Mouse (Mus musculus) forebrain, embryonic 11.5 days (tissue): ENCODE data around the gene Atf1. TPM values are rescaled to one million over a fixed set of nuclear protein-coding genes. Genes with fewer than 3 reads are reported as not detected.
A peak's percentile ranks its signal among the peaks of the same experiment; 100 is the strongest.

ENCODE experiments used
- ATAC-seq: fragments of 200-750 bp; cut with Nextera tagmentation; replicated peaks from 2 replicates; pipeline ENCODE4 v1.8.0; 2017; ENCODE audit warnings: moderate TSS enrichment; ENCODE audit not compliant: low FRiP score
- DNase-seq: peaks from one replicate; pipeline ENCODE4 v3.0.0-alpha.2; 2017; ENCODE audit warnings: low spot score
- H3K27ac ChIP-seq: fragments of 300-500 bp; sonication (generic); 2 replicates; pipeline ENCODE4 v1.5.1; 2014; ENCODE audit warnings: low read depth, low read length
- H3K27me3 ChIP-seq: fragments of 300-500 bp; sonication (generic); 2 replicates; pipeline ENCODE4 v1.6.1; 2014; ENCODE audit warnings: mild to moderate bottlenecking, low read length, mixed read lengths; ENCODE audit not compliant: control insufficient read depth, insufficient read depth
- H3K36me3 ChIP-seq: fragments of 300-500 bp; sonication (generic); 2 replicates; pipeline ENCODE4 v1.6.1; 2014; ENCODE audit warnings: mild to moderate bottlenecking, low read length, moderate library complexity, mixed read lengths; ENCODE audit not compliant: control insufficient read depth, insufficient read depth
- H3K4me1 ChIP-seq: fragments of 300-500 bp; sonication (generic); replicated peaks from 2 replicates; pipeline ENCODE4 v1.6.1; 2014; ENCODE audit warnings: low read length, mixed read lengths; ENCODE audit not compliant: control insufficient read depth, insufficient read depth
- H3K4me2 ChIP-seq: fragments of 300-500 bp; sonication (generic); 2 replicates; pipeline ENCODE4 v1.6.1; 2014; ENCODE audit warnings: low read depth, mild to moderate bottlenecking, low read length, moderate library complexity, mixed read lengths; ENCODE audit not compliant: severe bottlenecking
- H3K4me3 ChIP-seq: fragments of 300-500 bp; sonication (generic); 2 replicates; pipeline ENCODE4 v1.5.1; 2014; ENCODE audit warnings: low read depth, low read length
- H3K9ac ChIP-seq: fragments of 300-500 bp; sonication (generic); 2 replicates; pipeline ENCODE4 v1.6.1; 2014; ENCODE audit warnings: low read length
- H3K9me3 ChIP-seq: fragments of 300-500 bp; sonication (generic); 2 replicates; pipeline ENCODE4 v1.6.1; 2016; ENCODE audit warnings: low read length, mixed read lengths; ENCODE audit not compliant: control insufficient read depth
- WGBS: fragments of 180-500 bp; shearing (Covaris S2); extraction: QIAGEN DNeasy Blood & Tissue Kit; methylation state at CpG from one replicate; pipeline ENCODE4 v1.1.7; 2014; 5-methylcytosine and 5-hydroxymethylcytosine counted together
- polyA plus RNA-seq: library from polyadenylated mRNA; unstranded; fragments of >200 nt; fragmentation: Nextera tagmentation; extraction: Ambion mirVana; gene quantifications from 2 replicates; pipeline ENCODE4 v1.2.1, GENCODE M21; 2014

The Atf1 gene
- 43.3 and 45.5 TPM in 2 replicates for polyA plus RNA-seq

DNA sequence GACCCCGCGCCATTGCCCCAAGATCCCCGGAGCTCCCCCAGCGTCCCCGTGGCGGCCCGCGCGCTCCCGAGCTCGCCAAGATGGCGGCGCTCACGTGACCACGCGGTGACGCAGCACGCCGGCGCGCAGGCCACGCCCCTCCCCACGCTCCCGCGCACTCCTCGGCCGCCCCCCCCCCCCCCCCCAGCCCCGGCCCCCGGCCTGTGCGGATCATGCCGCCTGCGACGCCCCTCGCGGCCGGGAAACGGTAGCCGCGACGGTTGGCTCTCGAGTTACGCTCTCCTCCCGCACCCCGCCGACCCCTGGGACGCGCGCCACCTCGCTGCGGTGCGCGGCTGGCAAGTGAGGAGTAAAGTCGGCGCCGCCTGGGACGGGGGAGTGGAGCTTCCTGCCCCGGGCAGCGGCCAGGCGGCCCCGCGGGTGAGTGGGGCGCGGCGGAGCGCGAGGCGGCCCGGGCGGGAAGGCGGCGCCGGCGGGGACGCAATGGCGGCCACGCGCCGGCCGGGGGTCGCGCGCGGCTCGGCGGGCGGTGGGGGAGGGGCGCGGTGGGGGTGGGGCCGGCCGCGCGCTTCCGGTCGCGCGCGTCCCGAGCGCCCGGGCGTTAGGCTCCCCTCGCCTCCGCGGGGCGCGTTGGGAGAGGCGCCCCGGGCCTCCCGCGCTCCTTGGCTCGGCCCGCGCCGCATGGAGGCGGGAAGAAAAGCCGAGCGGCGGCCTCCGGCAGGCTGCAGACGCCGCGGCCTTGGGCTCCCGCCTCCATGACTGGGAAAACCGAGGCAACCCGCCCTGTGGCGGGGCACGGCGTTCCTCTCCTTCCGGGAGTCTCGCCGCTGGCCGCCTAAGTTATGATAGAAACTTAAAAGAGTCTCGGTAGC, at the start of gene Atf1:
Atf1 (plus strand) TSS at position 157 of the 872 bp plus-strand sequence.
- H3K4me1 ChIP-seq: peaks cover 8% of the 10 kb centered on the region; the same call in 1 of the 2 replicates
- H3K9me3 ChIP-seq: peaks cover 1% of the 10 kb centered on the region; the same call in 1 of the 2 replicates
- H3K36me3 ChIP-seq: no peaks in the 10 kb centered on the region
- H3K4me2 ChIP-seq: peak within 1 kb of the TSS; percentile 67
- peak within 1 kb of the TSS; percentile 99 for H3K9ac ChIP-seq
- ATAC-seq (peak; percentile 83), DNase-seq (peak; percentile 97)
- peak within 1 kb of the TSS; percentile 100 for H3K27ac ChIP-seq
- WGBS: under 1% methylated on average over 78 of the region's 133 CpGs
- peak within 1 kb of the TSS; percentile 84 for H3K4me3 ChIP-seq
- no peaks in the 10 kb centered on the region for H3K27me3 ChIP-seq

DNA sequence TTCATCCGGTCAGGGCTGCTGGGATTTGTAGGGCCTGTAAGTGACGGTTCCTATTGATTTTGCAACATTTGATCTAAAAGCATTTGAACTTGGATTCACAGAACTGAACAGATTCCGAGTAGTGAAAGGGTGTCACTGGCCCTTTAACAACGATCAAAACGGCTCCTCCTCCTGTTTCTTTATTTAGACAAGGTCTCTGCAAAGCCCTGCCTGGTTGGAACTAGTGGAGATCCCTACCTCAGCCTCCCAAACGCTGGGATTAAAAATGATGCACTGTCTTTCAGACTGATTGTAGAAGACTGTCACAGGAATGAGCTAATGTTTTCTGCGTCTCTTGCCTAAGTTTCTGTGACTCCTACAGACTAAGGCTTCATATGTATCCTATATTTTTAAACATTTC, 49.1 kb upstream of the Atf1 start:
- Histone ChIP-seq H3K27ac (no peak overlapping the region), H3K4me2 (no peak overlapping the region), H3K36me3 (peaks cover 11% of the 10 kb centered on the region; the same call in 1 of the 2 replicates), H3K27me3 (no peaks in the 10 kb centered on the region), H3K4me1 (no peaks in the 10 kb centered on the region), H3K9ac (no peak overlapping the region), H3K4me3 (no peak overlapping the region), H3K9me3 (no peaks in the 10 kb centered on the region)
- no peak for DNase-seq
- 79% methylated on average over 7 of the region's 7 CpGs for WGBS
- ATAC-seq: no peak

DNA sequence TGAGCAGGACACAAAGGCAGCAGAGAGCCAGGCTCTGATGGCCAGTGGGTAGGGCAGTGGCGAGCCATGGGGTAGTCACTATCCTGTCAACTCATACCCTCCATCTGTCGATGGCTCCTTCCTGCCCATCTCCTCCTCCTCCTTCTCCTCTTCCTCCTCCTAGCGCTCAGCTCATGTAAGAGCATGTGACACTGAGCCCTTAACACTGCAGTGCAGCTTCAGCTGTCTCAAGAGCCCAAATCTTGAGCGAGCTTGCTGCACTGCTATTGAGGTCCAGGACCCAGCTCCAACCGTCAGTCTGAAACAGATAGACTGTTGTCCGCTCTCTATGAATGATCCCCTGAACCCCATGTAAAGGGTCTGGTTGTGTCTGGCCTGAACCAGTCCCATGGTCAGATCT, 47.9 kb upstream of the Atf1 start:
- WGBS: 93% methylated on average over 6 of the region's 6 CpGs
- H3K4me2 ChIP-seq: no peak overlapping the region
- DNase-seq: no peak
- H3K9ac ChIP-seq: no peak overlapping the region
- no peak overlapping the region for H3K27ac ChIP-seq
- no peaks in the 10 kb centered on the region for H3K4me1 ChIP-seq
- no peak for ATAC-seq
- H3K4me3 ChIP-seq: no peak overlapping the region
- no peaks in the 10 kb centered on the region for H3K27me3 ChIP-seq
- H3K36me3 ChIP-seq: peaks cover 14% of the 10 kb centered on the region; the same call in 1 of the 2 replicates
- no peaks in the 10 kb centered on the region for H3K9me3 ChIP-seq

DNA sequence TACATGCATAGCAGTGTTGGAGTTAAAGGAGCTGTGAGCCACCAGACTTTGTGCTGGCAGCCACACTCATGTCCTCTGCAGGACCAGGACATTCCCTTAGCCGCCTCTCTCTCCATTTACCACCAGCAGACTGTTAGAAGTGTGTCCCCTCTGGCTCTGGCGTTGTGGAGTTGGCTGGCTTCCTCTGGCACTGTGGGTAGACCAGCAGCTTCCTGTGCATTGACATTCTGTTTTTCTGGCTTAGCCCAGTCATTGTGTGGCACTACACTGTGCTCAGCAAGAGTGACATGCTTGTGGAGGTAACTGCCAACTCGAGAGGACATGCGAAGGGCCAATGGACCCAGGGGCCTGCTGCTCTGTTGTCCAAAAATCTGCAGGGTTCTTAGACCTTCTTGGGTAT, 47.4 kb upstream of the Atf1 start:
- H3K4me2 ChIP-seq: no peak overlapping the region
- DNase-seq (no peak), ATAC-seq (no peak)
- H3K36me3 ChIP-seq: peaks cover 13% of the 10 kb centered on the region; the same call in 1 of the 2 replicates
- 90% methylated on average over 4 of the region's 4 CpGs for WGBS
- H3K4me1 ChIP-seq: no peaks in the 10 kb centered on the region
- H3K27ac ChIP-seq: no peak overlapping the region
- no peaks in the 10 kb centered on the region for H3K27me3 ChIP-seq
- H3K9me3 ChIP-seq: no peaks in the 10 kb centered on the region
- no peak overlapping the region for H3K4me3 ChIP-seq
- H3K9ac ChIP-seq: no peak overlapping the region

DNA sequence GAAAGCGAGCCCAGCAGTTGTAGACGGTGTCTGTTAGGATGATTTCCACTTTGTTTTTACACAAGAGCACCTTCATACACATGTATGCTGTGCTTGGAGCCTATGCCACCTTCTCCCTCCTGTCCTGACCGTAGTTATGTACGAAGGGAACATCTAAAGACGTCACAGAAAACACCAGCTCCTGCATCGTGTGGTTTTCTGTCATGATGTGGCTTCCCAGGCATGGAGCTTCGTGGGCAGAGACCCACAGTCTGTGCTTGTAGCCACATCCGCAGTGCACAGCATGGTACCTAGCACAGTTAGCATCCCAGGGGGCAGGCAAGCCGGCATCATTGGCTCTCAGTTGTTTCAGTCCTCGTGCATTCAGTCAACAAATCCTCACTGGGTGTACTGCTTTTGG, 45.8 kb upstream of the Atf1 start:
- H3K4me3 ChIP-seq: no peak overlapping the region
- H3K36me3 ChIP-seq: peaks cover 14% of the 10 kb centered on the region; the same call in 1 of the 2 replicates
- no peak overlapping the region for H3K9ac ChIP-seq
- ATAC-seq (no peak), DNase-seq (no peak)
- WGBS: 91% methylated on average over 10 of the region's 10 CpGs
- H3K4me1 ChIP-seq: no peaks in the 10 kb centered on the region
- no peaks in the 10 kb centered on the region for H3K9me3 ChIP-seq
- no peaks in the 10 kb centered on the region for H3K27me3 ChIP-seq
- no peak overlapping the region for H3K4me2 ChIP-seq
- H3K27ac ChIP-seq: no peak overlapping the region

DNA sequence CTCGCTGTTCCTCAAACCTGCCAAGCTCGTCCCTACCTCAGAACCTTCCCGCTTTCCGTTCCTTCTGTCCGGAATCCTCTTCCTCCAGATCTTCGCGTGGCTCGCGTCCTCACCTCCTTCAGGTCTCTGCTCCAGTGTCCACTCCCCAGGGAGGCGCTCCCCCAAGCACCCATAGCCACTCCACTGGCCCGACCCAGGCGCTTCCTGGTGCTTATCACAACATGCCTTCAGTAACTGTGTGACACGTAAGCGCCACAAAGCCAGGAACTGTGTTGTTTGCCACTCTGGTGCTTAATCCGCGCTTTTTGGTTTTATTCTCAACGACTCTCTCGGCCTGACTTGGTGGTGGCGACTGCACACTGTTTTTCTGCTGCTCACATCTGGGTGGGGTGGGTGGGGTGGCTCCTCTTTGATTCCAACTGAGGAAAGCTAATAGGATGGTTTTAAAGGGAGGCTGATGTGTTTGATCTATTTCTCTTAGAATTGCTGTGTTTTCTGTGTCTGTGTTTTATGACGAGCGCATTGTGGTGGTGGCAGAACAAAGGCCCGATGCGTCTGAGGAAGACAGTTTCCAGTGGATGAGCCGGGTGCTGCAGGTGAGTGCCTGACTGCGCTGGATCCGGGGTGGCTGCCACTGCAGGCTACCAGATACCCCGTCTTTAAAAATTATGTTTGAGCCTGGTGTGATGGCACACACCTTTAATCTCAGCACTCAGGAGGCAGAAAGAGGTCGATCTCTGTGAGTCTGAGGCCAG, 44.9 kb upstream of the Atf1 start:
- ATAC-seq: no peak
- no peaks in the 10 kb centered on the region for H3K27me3 ChIP-seq
- no peak overlapping the region for H3K4me2 ChIP-seq
- DNase-seq: no peak
- no peaks in the 10 kb centered on the region for H3K9me3 ChIP-seq
- no peak overlapping the region for H3K9ac ChIP-seq
- peaks cover 14% of the 10 kb centered on the region; the same call in 1 of the 2 replicates for H3K36me3 ChIP-seq
- H3K27ac ChIP-seq: no peak overlapping the region
- 92% methylated on average over 28 of the region's 28 CpGs for WGBS
- no peak overlapping the region for H3K4me3 ChIP-seq
- H3K4me1 ChIP-seq: no peaks in the 10 kb centered on the region

DNA sequence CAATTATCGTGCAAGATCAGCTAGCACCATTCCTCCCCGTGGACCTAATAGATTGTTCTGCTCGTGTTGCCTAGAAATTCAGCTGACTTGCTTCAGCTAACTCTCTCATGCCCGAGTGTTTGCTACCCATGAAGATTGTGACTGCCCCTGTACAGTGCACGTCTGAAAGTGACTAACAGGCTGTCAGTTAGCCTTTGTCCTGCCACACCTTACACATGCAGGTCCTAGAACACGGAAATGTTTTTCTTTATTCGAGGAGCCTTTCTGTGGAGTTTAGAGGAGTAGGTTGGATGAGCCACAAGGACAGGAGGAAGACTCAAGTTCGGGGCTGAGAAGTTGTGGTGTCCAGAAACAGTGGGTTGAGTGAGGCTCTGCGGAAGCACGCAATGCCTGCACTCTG, 44.1 kb upstream of the Atf1 start:
- H3K9me3 ChIP-seq: no peaks in the 10 kb centered on the region

DNA sequence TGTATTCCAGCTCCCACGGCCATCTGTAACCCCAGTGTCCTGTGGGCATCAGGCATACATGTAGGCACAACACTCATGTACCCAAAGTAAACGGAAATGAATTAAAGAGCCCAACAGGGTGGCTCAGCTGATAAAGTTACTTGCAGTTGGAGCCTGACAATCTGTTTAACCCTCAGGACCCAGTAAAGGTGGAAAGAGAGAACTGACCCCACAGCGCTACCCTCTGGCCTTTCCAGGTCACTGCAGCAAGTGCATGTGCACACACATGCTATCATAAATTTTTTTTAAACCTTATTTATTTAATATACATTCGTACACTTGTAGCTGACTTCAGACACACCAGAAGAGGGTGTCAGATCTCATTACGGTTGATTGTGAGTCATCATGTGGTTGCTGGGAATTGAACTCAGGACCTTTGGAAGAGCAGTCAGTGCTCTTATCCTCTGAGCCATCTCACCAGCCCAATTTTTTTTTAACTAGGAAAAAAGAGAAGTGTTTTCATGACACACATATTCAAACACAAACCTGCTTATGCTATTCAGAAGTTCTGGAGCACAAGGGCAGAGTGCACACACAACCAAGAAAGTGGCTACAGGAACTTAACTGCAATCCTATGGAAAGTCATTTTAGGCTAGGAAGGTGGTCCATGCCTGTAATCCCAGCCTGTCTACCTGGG, 42.7 kb upstream of the Atf1 start:
- 85% methylated on average over 5 of the region's 5 CpGs for WGBS
- DNase-seq (no peak), ATAC-seq (no peak)
- no peaks in the 10 kb centered on the region for H3K27me3 ChIP-seq
- H3K9me3 ChIP-seq: no peaks in the 10 kb centered on the region
- H3K4me2 ChIP-seq: no peak overlapping the region
- no peak overlapping the region for H3K9ac ChIP-seq
- no peaks in the 10 kb centered on the region for H3K4me1 ChIP-seq
- H3K36me3 ChIP-seq: peaks cover 14% of the 10 kb centered on the region; the same call in 1 of the 2 replicates
- H3K27ac ChIP-seq: no peak overlapping the region
- no peak overlapping the region for H3K4me3 ChIP-seq

More for the DNA sequence above, 44.1 kb upstream of the Atf1 start:
- ATAC-seq (no peak), DNase-seq (no peak)
- H3K27me3 ChIP-seq: no peaks in the 10 kb centered on the region
- WGBS: 89% methylated on average over 10 of the region's 10 CpGs
- H3K4me3 ChIP-seq: no peak overlapping the region
- peaks cover 14% of the 10 kb centered on the region; the same call in 1 of the 2 replicates for H3K36me3 ChIP-seq
- H3K27ac ChIP-seq: no peak overlapping the region
- H3K4me1 ChIP-seq: no peaks in the 10 kb centered on the region
- H3K4me2 ChIP-seq: no peak overlapping the region
- H3K9ac ChIP-seq: no peak overlapping the region
